Mouse (Mus musculus): ENCODE results near the gene Ropn1l.

The Ropn1l gene

DNA sequence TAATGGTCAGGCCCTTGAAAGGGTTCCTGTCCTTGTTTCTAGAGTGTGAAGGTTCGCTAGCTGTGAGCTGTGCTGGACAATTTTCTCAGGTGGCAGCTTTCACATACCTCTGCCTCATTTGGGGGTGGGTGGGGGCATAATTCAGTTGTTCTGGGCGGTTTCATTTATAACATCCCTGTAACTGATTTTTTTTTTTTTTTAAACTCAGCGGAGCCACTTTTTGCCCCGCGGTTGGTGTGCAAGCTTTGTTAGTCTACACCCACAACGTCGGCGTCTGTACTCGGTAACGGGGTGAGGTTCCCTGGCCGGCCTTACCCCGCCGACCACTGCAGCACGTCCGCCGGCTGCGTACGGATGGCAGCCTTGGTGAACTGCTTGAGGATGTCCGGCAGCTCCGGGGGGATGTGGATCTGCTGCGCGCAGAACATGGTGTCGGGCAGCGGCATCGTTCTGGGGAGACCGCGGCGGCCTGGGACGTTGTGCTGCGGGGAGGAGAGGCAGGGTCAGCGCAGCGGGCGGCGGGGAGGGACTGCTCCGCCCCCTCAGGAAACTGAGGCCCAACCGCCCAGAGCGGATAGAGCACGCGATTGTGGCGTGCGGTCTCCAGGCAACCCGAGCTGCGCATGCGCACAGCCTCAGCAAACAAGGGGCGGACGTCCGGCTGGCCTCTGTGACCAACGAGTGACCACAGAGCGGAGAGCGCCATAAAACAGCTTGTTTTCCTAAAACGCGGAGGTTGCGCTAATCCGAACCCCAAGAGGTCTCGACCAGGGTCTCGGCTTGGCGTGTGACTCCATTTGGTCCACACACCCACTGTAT is at the start of gene Ropn1l:
Gene Ropn1l, minus strand, starts transcription at position 640 of the 819 bp plus-strand sequence.
- peak; percentile 92 for DNase-seq (ENCODE audit: low read depth, low spot score)

DNA sequence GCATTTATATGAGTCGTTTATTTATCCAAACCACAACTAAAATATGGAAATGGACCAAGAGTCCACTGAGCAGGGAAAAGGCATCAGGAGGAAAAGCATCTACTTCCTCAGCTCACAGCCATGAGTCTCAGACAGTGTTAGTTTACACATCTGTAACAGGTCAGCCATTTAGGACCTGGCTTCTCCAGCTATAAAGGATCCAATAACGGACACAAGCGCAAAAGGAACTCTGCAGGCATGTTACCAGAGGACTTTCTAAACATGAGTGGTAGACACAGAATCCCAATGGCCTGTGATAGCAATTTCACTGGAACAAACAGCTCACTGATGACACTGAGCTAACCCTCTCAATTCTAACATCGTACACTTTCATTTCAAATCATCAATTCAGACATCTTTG is 49.5 kb upstream of the Ropn1l start:
- DNase-seq (ENCODE audit: low read depth, low spot score) = no peak

DNA sequence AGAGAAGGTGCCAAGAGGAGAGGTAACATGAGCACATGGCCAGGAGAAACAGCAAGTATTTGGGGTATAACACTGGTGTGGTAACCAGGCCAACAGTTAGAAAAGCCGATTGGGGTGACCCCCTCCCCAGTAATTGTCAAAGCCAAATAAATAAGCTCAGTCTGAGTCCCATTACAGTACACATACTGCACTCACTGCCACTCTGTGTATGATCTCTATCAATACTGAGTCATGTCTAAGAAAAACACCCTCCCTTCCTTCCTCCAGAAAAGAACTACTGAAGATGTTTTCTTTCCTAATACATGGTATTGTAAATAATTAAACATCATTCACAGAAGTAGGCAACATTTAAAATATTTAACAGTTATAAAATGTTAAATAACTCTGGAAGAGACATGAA is 48.8 kb upstream of the Ropn1l start:
- no peak for DNase-seq (ENCODE audit: low read depth, low spot score)

DNA sequence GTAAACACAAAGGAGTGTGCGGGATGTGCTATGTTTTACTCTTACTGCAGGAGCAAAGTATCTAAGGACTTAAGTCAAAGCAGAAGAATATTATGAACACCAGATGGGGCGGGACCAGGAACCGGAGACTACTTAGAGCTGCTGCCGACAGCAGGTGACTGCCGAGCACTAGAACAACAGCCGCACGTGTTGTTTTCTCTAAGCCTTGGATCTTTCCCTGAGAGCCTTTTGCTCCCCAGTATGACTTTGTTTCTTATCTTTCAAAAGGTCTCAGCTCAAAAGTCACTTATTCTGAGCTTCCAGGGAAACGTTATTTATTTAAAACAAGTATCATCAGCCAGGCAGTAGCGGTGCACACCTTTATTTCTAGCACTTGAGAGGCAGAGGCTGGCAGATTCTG is 41.3 kb upstream of the Ropn1l start:
- DNase-seq (ENCODE audit: low read depth, low spot score) = no peak

DNA sequence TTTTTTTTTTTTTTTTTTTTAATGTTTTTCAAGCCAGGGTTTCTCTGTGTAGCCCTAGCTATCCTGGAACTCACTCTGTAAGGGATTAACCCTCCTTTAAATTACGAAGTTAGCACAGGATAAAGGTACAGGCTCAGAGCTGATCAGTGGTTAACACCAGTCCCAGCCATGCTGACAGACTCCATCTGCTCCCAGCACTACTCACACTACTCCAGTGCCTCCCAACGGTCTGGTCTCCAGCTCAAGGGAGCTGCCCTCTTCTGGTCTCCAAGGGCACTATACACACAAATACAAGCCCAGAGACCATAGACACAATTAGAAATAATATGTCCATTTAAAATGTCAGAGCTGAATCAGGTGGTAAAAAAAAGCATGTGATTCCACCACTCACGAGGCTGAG is 40.8 kb upstream of the Ropn1l start:
- no peak for DNase-seq (ENCODE audit: low read depth, low spot score)

DNA sequence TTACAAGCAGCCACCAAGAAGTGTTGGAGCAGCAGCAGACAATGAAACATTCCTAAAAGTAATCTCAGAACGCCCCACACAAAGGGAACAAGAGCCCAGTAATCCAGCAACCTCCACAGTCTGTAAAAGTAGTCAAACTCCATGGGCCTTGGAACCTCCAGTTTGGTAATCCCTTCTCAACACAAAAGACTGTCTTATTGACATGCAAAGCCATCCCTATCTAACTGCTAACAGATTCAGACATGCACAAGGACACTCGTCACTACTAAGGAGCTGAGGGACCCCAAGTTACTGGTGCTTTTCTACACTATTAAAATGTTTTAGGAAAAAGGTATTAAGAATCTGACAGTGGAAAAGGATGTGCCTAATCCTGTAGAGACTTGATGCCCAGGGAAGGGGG is 33.9 kb upstream of the Ropn1l start:
- no peak for DNase-seq (ENCODE audit: low read depth, low spot score)

DNA sequence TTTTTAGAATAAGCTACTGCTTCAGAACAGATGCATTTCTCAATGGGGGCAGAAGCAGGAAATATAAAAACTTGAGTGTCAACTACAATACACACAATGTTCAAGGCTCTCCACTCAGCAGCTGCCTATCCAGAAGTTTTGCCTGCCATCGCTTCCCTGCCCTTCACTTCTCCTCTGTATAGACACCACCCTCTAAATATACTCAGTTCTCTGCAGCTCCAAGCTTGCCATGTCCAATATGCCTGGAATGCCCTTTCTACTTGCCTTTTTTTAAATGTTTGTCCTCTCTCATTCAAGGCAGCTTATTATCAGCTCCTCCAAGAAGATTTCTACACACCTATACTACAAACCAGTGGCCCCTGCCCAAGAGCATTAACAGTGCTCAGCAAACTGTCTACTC is 23.1 kb upstream of the Ropn1l start:
- no peak for DNase-seq (ENCODE audit: low read depth, low spot score)

DNA sequence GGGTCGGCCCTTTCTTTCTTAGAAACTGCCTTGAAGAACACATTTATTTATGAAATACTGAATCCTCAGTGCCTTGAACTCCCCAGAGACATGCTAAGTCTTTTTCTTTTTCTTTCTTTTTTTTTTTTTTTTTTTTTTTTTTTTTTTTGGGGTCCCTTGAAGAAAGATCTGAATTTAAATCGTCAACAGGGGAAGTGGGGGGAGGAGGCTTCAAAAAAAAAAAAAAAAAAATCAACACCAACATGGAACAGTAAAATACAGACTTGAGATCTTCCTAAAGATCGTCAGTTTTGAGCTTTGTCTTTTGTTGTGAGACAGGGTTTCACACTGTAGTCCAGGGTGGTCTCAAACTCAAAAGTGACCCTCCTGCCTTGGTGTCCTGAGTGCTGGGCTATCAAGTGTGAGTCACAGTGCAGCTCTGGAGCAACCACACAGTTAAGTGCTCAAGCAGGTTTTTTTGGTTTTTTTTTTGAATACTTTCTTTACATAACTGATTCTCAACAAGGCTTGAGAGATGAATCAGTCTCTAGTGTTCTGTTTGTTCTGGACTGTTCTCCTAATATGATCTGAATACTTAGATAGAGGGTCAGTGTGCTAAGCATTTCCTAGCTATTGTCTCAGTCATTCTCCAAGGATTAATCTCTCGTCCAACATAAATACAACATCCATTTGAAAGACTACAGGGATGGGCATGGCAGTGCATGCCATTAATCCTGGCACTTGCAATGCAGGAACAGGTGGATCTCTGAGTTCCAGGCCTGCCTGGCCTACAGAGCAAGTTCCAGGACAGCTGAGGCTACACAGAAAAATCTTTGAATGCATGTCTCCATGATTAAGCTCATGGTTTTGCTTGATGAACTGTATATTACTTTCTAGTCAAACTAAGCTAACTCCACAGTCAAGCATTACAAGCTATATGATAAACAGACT is 19.4 kb upstream of the Ropn1l start:
- no peak for DNase-seq (ENCODE audit: low read depth, low spot score)

DNA sequence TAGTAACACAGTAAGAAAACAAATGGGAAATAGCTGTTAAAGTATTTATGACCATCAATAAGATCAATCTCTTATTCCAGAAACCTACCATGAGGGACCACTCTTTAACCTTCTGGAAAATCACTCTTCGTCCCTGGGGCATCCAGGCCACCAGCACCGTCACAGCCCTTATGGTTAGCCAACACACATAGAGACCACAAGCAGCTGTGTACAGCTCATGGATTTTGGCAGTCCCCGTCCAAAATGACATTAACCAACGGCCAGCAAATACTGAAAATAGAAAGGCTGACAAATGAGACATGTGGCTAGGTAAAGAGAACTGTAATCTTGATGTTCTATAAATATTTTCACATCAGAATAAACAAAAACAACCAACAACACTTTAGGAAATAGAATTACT is 18.0 kb upstream of the Ropn1l start:
- no peak for DNase-seq (ENCODE audit: low read depth, low spot score)

DNA sequence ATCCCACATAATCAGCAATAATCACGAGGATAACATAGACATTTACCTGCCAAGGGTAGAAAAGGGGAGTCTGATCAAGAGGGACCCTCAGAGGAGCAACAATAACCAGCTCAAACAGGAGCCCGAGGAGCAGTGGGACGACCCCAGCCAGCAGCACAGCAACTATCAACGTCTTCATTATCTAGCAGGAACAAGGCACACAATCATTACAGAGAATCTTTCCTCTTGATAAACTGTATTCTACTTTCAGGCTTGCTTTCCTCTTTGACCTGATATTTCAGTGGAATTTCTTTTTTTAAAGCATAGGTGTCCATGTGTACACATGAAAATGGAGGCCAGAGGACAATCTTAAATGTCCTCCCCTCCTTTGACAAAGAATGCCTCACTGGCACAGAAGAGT is 16.0 kb upstream of the Ropn1l start:
- DNase-seq (ENCODE audit: low read depth, low spot score) = no peak

DNA sequence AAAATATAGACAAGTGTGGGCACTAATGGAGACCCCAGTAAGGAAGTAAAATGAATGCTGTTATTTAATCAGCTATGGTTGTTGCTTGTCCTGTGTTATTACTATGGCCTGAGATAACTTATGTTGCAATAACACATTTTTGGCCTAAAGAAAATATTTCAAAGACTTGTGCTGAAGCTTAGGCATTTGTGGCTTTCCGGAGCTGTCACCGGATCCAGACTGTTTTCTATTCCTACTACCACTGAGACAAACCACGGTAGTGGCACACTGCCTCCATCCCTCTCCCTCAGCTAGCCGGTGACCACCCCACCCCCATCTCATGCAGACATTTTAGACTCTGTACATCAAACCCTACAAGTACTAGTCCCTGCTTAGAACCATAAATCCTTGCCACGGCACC is 15.3 kb upstream of the Ropn1l start:
- no peak for DNase-seq (ENCODE audit: low read depth, low spot score)

DNA sequence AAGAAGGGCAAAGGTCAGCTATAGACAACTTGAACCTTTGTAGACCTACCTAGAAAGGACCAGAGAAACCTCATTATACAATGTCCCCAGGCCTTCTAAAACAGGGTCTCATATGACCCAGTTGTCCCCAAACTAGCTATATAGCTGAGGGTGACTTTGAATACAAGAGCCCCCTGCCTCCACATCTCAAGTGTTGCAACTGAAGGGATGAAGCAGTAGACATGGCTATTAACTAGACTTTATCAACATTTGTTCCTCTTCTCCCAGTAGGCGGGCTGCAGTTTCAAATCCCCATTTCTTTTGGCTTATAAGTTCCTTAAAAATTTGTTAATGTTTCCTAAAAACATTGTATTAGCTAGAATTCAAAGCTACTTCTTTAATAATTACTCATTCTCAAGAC is 13.2 kb upstream of the Ropn1l start:
- DNase-seq (ENCODE audit: low read depth, low spot score) = no peak

DNA sequence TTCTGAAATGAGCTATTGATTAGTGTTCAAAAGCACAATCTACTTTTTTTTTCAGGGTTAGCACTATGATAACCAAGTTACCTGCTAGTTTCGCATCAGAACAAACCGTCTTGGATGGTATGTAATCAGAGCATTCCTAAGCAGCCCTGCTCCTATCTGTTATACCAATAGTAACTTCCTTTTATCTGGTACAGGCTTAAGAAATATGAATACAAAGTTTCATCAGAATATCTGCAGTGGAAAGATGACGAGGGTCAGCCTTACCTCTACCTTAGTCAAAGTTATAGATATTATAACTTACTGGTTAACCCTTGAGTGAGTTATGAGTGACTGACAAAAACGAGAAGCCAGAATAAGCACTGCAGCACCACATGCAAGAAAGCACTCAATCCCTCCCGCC is 12.8 kb upstream of the Ropn1l start:
- DNase-seq (ENCODE audit: low read depth, low spot score) = no peak

DNA sequence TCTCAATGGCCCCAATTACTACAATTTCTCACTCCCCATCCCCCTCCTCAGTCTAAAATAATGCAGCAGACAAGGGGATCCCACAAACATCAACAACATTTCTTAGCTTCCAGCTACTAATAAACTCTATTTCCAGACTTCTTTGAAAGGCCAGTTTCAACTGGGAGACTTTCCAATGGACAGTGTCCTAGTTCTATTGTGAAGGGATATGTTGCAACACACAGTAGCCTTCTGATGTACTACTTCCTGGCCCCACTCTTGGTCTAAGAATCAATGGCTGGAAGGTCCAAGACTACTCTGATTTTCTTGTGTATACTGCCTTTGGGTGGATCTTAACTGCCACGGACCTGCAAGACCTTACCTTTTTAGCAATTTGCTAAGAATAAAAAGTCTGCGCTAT is 12.3 kb upstream of the Ropn1l start:
- DNase-seq (ENCODE audit: low read depth, low spot score) = no peak

DNA sequence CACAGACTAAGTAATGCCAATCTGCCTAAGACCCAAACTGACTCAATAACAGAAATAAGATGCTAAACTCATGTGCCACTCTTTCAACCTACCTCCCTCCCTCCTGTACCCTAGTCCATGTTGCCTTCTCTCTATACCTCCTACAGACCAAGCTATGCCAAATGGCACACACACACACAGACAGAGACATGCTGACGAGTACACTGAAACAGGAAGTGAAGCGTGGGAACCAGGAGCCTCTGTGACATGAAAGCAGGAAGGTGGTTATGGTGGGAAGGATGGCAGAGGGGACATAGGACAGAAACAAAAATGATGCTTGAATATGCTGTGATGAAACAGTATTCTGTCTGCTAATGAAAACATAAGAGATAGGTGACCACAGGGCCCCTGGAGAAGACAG is 7.0 kb upstream of the Ropn1l start:
- DNase-seq (ENCODE audit: low read depth, low spot score) = no peak

DNA sequence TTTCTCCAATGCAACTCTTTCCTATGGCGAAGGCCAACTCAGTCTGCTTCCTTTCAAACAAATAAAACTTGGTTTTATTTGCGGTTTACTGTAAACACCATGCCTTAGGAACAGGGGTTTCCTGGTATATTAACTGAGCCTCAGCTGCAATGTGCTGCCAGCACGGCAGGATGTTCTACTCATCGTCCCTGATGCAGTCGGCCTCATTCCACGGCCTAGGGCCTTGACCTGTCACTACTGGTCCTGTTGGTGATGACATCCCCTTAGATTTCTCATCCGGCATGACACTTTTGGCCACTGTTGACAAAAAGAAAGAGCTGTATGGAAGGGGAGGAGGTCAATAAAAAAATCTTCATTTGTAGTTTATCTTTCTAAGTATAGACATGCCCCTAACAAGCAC is 4.5 kb upstream of the Ropn1l start:
- DNase-seq (ENCODE audit: low read depth, low spot score) = no peak

DNA sequence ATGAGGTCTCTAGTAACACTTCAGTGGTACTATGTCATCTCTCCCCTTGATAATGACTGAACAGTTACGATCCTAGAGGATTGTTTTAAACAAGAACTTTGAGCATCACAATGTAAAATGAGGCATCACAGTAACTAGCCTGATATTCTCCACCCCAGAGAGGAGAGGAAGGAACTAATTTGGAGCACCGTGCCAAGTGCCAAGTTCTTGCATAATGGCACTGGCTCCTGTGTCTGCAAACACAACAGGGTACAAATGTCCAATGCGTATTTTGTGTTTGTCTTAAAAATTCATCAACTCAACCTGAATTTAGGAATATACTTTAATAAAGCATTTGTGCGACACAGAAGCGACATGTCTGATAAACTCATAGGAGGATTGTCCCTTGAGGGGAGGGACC is 2.8 kb upstream of the Ropn1l start:
- no peak for DNase-seq (ENCODE audit: low read depth, low spot score)

DNA sequence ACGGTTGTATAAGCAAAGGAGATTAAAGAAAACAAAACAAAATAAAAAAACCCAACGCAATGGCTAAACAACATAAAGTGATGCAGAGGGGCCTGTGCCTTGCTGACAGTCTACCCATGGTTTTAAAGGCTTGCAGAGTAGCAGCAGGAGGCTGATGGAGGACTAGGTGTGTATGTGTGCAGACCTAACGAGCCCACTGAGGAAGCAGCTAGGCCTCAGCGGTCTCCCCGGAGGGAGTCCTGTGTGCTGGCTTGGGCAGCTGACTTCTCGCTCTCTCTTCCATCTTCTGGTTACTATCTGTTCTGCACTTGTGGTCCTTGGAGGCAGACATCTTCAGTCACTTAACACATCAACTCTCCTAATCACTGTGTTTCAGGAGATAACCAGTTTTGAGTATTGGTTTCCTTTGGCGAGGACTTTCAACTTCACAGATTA is 1.3 kb upstream of the Ropn1l start:
- no peak for DNase-seq (ENCODE audit: low read depth, low spot score)

DNA sequence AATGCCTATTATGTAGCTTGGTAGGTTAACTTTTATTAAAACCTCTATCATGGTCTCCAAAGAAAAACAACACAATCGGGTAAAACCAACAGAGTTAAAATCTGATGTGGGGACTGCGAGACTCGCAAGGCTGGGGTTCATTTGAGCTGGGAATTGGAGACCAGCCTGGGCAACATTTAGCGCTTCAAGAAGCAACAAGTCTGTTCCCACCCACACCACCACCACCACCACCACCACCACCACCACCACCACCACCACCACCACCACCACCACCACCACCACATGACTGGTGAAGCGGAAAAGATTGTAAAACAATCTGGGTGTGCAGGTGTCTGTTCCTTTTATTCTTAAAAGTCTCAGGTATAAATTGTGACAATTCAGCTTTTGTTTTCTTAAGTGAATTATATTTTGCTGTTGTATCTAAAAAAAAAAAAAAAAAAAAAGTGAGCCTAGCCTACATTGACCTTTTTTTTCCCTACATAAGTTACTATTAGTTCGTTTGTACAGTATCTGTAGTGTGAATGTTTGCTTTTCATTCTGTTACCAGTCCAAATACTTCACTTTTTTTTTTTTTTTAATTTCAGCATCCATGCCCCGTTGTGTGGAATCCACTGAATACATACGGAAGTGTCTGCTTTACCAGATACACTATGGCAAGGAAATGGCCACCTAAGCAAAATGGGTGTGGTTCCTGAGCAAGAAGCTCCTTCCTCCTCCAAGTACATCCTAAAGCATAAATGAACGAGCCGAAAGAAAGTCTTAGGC is 741 bp upstream of the Ropn1l start:
- no peak for DNase-seq (ENCODE audit: low read depth, low spot score)

DNA sequence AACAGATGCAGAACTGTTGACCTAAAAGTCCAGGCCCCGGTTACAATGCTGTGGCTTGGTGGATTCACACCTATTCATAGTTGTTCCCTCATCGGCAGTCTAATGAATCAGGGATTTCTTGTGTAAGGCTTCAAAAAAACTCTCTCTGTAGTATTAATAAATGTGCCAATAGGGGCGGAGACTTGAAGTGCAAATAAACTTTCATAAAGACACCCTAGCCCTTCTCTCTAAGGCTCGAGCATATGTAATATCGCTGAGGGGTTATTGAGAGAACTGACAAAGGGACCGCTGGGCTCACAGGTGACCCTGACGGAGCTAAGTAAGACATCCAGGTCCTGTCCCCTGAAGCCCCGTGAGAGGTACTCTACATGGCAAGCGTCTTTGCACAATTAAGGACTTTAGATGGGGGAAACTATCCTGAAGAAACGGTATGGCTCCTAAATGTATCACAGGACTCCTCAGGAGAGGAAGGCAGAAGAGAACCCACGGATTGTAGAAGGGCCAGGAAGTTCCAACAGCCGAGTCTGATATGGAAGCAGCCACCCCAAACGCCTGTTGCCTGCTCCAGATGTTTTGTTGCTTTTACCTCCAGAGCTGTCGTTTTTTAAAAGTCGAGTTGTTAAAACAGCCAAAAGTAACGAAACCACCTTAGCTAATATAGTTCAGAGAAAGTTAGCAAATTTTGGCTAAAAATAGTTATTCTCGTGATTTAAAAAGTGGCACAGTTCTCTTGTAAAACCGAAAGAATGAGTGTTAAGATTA is 1.0 kb downstream of the Ropn1l start:
- DNase-seq (ENCODE audit: low read depth, low spot score) = no peak

DNA sequence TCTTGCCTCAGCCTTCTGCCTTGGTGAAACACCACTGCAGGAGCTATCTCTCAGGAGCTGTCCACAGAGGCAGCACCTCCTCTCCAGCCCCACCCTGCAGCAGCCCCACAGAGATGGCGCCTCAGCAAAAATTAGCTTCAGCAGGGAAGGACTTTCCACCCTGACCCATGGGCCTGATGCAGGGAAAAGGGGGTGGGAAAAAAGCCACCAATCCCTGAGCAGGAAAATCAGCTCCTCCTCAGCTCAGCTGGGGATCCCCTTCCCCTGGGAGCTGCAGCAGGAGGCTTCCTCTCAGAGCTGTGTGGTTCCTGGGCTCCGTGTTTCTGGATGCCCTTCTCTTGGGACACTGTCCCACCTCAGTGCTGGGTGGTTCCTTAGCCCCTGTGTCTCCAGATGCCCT is 3.8 kb downstream of the Ropn1l start:
- no peak for DNase-seq (ENCODE audit: low read depth, low spot score)
